Mouse (Mus musculus): ENCODE measurements at regions not wholly inside any gene's neighbourhood (a gene's known extent, or its start where the extent isn't known, plus 50 kb on each side); places are given as distances from the start of the nearest gene placed in this dataset.

DNA sequence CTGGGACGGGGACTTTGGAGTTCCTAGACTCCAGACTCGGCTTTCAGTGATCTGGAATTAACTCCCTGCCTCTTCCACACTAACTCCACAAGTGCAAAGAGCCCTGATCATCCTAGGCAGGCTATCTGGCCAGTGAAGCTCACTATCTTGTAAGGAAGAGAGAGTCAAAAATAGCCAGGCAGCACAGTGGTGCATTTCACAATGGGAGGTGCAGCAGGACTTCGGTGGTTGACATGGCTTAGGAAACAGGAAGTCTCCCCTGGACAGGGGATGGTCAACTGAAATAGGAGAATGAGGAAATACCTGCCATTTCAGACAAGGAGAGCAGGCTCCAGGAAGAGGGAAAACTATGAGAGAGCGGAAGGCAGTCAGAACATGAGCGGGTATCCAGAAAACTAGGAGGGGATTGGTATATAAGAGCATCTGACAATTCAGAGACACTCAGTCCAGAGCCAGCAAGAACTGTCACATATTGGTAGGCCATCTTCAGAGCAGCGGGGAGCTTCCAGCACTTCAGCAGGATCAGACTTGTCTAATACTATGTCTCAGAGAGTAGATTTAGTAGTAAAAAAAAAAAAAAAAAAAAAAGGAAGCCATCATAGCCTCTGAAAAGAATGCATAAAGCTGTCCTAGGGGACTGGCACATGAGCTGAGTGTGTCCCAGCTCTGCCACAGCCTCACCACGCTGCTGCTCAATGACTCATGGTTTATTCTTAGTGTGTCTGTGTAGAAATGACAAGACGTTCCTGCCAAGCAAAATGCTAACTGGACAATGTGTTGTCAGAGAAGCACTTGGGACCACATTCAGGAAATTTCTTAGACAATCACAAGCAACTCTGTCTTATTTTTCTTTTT is 184.5 kb upstream of the Cpeb2 start:
- no peak for DNase-seq

DNA sequence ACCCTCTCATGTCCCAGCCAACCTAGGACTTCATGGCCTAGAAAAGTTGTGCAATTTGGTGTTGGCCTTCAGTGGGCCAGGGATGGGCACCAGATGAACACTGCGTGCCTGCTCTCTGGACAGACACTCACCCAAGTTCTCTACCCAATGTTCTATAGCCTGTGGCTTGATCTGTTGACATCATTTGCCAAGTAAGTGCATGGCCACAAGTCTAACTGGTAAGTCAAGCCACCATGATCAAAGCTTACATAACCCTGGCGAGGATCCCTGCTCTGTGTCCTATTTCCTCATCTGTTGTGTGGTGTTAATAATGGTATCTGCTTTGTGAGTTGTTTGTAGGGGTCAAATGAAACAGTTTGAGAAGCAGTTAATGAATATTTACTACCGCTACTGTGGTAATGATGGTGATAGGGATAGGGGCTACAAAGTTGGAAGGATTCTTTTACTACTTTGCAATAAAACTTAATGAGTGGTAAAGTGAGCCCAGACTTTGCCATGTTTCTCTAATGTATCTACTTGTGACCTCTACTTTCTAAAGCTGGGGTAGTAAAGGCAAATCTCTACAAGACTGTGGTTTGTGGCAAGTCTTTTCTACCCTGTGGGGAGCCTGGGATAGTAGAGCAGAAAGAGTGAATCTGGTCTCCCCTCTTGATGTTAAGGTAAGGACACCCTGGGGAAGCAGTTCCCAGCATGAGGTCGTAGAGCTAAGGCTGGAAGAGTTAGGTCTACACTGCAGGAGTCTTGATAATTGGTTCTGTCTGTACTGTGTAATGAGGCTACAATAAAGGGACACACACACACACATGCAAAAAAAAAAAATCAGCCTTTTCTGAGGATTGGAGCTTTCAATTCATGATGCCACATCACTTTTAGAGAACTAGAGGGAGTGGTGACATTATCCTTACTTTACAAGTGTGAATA is 183.3 kb upstream of the Cpeb2 start:
- DNase-seq: no peak

DNA sequence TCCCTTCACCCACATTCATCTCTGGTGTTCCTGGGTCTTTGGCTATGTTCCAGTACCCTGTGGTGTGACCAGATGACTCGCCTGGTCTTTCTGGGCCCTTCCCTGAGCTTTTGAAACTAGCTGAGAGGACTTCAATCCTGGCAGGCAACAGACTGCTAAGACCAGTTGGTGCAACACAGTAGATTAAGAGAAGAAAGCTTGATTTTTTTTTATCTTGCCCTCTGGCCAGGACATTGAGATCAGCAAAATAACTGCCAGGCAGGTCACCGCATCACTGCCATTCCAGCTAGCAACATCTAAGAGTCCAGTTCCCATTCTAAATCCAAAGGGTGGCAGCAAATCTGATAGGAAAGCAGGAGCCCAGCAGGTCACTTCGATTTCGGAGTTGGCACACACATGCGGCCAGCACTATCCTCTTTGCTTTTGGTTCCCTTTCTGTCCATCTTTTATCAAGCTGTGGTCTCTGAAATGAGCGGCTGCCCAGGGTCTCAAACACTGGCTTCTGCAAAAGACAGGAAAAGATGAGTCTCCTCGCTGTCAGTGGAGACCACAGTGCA is 181.9 kb upstream of the Cpeb2 start:
- DNase-seq: no peak

DNA sequence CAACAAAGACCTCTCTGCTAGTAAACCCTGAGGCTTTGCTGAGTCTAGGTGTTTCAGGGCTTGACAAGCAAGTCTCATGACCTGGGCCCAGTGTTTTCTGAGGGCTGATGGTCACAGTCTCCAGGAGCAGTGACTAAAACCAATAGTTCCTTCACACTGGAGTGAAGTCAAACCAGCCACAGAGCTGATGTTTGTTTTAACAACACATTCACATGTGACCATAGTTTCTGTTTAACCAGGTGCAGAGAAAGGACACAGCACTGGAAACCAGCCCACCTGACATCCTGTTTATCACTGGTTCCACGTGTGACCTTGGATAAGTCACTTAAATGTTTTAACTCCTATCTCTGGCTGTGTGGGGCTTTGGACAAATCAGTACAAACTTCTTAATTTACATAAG is 180.3 kb upstream of the Cpeb2 start:
- DNase-seq: no peak

DNA sequence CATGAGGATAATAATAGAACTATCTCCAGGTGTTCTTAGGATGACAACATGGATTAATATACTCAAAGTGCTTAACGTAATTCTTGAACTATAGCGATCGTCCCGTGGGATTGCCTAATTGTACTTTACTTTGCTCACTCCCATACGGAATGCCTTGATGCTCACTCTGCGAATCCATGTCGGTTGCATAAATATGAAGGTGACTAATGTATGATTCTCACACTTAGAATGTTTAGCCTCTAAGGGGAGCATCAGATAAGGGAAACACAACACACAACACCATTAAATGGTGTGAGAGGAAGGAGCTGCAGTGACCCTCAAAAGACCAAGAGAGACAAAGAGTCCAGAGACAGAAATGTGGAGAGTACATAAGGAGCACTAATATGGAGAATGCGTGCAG is 178.4 kb upstream of the Cpeb2 start:
- DNase-seq: no peak

DNA sequence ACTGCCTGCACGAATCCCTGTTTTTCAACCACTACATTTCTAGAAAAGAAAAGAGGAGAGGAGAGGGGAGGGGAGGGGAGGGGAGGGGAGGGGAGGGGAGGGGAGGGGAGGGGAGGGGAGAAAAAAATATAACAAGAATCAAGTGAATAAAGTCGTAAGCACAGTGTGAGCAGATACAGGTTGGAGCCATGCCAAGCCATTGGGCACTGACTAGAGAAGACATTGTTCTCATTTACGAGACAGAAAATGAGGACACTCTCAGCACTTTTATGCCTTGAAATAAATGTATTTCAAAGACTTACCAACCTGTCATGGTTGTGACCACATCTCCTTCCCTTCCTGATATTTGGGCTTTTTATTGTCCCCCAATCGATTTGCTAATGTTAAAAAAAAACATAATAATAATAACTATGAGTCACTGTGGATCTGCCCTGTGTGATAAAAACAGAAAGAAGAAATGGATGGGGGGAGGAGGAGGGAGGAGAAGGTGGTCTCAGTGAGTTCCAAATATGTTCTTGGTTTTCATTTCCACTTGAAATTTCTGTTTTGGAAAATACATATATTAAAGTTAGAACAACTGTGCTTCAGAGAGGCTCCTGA is 177.8 kb upstream of the Cpeb2 start:
- no peak for DNase-seq

DNA sequence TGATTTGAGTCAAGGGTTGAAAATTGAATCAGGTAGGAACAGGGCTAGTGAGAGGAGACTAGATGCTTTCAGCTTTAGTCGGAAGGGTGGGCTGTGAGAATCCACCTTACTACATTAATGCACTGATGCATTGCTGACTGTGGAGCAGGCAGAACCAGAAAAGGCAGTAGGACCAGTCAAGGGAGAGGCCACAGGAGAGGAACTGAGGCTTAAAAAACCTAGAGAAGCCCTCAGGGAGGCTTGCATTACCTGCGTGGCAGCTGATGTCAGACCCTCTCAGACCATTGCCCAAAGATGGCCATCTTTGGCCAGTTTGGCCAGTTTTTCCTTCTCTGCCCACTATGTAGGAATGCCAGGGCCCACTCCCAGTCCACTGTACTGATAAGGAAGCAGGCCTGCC is 176.5 kb upstream of the Cpeb2 start:
- DNase-seq: no peak

DNA sequence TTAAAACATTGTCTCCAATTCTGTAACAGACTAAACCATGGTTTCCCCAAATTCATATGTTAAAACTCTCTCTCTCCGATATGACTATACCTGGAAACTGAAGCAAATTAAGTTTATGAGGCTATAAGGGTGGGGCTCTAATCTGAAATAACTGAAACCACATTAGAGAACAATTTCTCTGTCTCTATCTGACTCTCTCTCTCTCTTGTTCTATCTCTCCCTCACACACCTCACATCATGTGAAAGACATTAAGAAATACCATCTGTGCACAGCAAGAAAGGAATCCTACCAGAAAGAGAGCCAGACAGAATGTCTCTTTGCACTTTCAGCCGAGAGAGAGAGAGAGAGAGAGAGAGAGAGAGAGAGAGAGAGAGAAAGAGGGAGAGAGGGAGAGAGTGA is 171.7 kb upstream of the Cpeb2 start:
- no peak for DNase-seq

DNA sequence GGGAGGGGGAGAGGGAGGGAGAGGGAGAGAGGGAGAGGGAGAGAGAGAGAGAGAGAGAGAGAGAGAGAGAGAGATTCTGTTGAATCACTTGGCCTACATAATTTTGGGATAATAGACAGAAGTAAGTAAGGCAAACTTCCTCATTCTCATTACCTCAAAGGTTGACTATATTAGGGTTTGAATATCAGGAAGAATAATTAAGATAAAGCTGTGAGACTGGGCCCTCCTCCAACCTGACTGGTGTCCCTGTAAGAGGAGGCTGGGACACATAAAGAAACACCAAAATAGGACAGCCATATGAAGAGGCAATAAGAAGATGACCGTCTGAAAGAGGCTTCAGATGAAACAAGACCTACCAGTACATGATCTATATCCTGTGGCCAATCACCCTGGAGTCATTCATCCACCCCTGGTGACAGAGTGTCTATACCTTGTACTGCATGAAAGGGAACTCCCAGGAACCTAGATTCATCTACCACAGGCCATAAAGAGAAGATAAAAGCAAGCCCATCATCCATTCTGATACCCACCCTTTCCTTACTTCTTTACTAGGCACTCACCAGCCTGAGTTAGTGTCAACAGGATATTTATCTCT is 171.1 kb upstream of the Cpeb2 start:
- DNase-seq: no peak

DNA sequence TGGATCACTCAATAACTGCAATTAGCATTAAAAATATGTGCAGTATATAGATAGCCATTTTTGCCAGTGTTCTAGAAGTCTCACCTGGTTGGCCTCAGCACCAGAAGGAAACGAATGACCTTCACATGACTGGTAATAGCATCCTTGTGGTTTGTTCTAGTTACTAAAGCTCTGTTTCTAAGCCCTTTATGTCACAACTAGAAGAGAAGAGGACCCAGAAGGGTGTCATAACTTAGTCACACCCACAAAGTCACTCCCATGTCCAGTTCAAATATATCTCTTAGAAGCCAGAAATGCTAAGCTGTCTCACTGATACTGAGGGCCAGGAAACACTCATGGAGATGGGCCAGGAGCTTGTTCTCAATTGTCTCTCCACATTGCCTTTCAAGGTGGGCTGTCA is 170.5 kb upstream of the Cpeb2 start:
- no peak for DNase-seq

DNA sequence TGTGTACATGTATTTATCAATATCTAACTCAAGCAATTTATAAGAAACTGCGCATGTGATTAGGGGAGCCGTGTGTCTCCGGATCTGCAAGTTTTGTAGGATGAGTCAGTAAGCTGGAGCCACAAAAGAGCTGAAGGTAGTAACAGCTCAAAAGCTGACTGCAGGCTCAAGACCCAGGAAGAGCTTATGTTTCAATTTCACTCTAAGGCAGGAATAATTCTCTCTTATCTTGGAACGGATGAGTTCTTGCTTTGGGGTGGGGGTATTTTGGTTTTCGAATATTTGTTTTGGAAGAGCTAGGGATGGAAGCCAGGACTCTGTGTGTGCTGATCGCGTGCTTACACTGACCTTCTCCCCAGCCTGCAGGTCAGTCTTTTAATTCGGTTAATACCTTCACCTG is 169.6 kb upstream of the Cpeb2 start:
- DNase-seq: no peak

DNA sequence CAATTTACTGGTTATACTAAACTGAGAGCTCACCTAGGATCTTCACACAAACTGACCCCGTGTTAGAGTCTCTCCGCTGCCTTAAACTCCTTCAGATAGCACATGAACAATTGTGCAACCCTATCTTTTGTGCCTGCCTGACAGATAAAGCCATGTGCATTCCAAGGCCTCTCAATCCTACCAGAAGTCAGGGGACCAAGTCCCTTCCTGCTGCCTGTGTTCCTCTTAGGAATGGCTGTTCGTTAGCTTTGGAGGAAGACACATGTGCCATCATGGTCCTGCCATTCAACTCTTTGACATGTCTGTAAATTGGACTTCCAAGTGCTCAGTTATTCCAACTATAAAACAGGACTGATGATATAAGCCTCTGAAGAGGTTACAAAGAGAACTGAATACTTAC is 161.4 kb upstream of the Cpeb2 start:
- DNase-seq: no peak

DNA sequence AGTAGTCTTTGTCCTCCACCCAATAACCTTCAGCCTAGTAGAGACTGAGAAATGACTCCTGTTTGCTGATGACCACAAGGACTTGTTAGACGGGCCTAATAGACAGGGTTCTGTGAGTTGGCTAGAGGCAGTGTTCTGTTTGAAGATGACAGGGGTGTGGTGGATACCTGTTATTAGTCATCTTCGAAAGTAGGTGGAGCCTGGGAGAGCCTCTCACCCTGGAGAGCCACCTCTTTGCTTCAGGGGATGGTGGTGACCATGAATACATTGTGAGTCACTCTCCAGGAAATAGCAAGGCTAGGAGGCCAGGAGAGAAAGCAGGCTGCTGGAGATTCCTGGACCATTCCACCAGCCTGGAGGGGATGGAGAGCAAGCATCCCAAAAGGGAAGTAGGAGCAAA is 160.6 kb upstream of the Cpeb2 start:
- no peak for DNase-seq

DNA sequence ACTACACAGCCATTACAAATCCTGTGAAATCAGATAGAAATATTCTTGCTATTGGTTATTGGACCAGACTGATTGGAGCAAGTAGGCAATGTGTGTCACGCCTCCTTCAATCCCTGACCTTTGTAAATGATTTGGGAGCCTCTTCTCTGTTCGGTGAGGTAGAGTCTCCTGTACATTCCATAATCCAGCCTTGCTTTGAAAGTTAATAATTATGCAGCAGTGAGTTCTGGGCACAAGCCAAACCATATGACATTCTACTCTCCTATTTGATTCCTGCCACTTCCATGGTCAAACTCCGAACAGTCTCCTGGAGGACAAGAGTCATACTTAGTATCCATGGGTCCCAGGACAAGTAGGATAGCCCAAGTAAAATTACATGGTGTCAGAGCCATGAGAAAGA is 158.4 kb upstream of the Cpeb2 start:
- no peak for DNase-seq

DNA sequence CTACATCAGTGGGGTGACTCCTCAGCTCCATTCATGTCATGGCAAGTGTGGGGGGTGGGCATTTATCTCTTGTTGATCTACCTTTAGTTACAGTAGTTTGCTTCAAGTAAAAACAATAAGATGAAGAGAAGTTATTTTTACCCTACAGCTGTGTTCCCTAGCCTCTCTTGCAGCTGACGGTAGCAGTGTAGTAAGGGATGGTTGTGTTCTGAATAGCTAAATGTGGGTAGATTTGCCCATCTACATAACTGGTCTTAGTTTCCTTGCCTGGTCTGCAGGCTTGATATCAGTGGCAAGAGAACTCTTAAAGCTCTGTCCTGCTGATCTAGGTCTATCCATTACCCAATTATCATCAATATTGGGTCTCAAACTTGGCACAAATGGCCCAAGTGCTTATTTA is 152.7 kb upstream of the Cpeb2 start:
- no peak for DNase-seq

DNA sequence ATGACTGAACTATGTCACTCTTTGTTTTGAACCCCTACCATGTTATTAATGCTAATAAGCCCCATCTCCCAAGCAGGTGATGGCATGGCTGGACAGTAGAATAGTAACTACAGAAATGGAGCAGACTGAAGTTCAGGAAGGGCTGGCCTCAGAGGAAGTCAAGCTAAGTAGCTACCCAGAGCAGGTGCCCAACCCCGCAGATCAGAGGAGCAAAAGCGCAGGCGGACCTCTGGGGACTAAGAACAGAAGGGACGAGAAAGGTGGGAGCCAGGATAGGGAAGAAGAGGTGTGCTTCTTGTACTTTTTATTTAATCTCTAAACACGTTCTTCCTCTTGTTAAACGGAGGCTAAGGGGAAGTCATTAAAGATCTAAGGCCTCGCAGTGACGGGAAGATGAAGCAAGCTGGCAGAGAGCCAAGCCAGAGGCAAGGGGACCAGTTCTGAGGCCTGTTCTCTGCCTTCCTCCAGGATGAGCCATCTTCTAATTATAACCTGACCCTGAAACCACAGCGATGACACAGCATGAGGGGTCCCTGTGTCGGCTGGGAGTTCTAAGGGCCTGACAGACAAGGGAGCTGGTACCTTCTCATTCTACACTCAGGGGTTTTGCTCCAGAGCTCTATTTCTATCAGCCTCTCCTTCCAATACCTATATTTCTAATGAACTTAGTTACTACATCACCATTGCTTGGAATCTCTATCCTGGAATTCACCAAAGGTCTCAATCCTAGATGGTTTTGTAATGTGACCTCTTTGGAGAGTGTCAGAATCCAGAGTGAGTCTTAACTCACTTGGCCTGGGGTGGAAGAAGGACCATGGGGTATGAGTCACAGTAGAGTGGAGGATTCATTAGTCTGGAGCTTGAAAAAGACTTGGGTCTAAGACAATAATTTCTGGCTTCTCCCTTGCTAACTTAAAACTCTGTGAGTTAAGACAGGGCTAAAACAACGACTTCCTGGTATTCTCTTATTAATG is 151.1 kb upstream of the Cpeb2 start:
- DNase-seq: no peak

DNA sequence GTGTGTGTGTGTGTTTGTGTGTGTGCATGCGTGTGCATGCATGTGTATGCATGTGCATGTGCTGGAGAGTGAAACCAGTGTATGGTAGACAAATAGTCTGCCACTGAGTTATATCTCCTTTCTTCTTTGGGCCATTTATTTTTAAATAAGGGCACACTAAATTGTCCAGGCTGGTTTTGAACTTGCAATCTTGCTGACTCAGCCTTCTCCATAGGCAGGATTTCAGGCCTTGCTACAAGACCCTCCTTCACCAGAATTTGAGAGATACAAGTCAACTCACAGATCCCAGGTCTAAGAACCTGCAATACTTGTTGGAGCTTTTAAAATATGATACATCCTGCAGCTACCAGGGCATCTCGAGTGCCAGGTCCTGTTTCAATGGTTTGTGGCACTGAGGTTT is 145.9 kb upstream of the Cpeb2 start:
- no peak for DNase-seq

DNA sequence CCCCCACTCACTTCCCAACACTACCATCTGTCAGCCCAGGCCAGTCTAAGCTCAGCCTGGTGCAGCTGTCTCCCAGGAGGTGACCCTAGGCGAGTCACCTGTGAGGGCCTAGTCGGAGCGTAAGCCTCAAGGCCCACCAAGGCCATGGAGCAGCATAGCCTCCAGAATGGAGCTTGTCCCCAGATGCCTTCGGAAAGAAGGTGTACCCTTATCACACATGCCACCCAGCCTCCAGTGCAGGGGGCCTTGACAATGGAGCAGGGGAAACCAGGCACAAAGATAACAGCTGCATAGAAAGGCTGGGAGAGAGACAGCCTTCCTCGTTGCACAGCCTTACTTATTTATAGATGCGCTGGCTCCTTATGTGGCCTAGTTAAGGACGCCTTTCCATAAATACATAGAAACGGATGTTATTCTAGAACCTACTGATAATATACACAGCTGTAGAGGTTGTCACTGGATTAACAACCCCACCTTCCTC is 145.0 kb upstream of the Cpeb2 start:
- DNase-seq: no peak

DNA sequence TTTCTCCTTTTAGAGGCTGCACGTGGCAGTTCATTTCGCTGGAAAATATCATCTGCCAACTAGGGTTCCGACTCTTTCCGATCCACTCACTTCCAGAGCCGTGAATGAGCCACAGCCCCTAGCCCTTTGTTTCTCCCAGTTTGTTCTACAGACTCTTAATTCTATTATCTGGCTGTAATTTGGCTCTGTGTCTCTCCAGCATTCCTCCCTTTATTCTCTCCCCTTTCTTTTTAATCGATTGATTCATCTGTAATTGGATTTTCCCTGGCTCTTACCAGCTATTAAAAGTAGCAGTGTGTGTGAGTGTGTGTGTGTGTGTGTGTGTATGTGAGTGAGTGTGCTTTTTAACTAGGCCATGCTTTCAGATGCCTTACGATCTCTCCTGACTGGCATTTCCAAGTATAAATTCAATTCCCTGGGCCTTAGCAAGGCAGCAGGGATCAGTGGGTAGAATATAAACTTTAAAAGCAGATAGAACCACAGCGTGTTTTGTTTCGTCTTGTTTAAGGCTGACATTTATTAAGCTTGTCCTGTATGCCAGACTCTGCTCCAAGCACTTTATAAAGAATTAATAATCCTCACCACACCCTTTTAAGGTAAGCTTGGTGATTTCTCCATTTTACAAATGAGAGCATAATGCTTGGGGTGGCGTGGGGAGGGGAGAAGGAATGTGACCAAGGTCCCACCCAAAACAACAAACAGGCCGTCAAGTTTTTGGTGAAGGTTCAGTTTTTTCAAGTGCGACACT is 144.1 kb upstream of the Cpeb2 start:
- DNase-seq: no peak

DNA sequence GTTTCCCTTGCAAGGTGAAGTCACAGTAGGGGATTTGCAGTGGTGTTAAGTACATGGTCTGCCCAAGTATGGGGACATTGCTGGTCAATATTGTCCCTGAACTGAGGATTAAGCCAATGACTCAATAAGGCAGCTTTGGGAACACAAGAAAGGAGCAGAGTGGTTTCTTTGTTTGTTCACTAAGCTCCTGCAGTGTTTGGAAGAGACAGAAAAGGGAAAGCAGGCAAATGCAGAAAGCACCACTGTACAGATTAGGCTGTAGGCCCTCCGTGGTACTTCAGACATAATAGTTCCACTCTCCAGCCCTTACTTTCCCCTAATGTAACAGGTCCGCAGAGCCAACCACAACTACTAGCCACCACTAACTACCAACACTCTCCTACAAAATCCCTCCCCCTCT is 143.5 kb upstream of the Cpeb2 start:
- DNase-seq: no peak

DNA sequence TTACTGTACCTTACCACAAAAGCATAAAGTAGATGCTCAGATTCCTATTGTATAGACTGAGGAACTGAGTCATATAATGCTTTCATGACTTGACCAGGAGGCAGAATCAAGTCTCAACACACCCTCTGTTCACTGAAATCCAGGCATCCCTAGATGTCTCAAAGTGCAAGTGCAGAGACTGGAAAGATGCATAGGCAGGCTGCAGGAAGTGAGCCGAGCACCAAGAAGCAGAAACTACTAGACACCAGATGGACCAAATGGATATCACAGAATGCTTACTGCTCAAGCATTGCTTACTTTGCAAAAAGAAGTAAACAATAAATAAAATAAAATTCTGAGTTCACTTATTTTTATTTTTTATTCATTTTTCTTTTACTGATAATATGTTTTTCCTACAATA is 143.0 kb upstream of the Cpeb2 start:
- DNase-seq: no peak

Measured in spleen, adult 18-20 months (tissue).